Mouse (Mus musculus) lung, postnatal 25 days (tissue): ENCODE data around the gene Pgm5.

ENCODE experiments used
- DNase-seq: peaks from one replicate; pipeline ENCODE4 v3.0.0; 2022; ENCODE audit warnings: low spot score

Gene Pgm5

GRCm38 (mm10) chr19:24779996-24780395 is 81.7 kb downstream of the Pgm5 start:
- DNase-seq, result peak; percentile 14

- DNase-seq, result no peak
These were observed 91.3 kb downstream of the Pgm5 start for GRCm38 (mm10) chr19:24770345-24770744.

- no peak for DNase-seq
These were observed 94.3 kb downstream of the Pgm5 start for GRCm38 (mm10) chr19:24767401-24767800.

DNA sequence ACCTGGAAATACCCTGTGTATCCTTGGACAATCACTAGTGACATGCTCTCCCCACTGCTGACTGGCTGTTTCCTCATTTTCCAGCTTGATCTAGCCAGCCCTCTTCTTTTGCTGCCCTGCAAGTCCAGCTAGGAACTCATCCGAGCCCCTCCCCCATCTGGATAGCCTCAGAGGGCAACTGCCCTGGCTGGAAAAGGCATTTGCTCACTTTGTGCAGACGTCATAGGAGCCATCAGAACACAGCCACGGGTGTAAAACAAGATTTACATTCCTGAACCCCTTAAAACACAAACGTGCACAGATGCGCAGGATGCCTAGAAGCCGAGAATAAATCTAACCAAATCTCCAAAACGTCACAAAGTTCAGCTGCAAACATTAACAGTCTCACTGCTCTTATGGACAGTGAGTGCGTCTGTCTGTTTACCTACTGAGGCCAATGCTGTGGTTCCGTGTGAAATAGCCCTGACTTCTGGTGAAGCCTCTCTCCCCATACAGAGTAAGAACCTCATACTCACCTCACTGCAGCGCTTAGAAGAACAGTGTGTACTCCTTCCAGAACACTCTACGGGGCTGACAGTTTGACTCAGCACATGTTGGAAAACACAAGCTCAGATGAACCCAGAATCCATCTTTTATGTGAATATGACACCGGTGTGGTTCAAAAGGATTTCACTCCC is 99.0 kb downstream of the Pgm5 start:
- no peak for DNase-seq

- DNase-seq, result no peak
These were observed 105.0 kb downstream of the Pgm5 start for GRCm38 (mm10) chr19:24756627-24757026.

GRCm38 (mm10) chr19:24754440-24754785 is 107.2 kb downstream of the Pgm5 start:
- DNase-seq, result no peak

GRCm38 (mm10) chr19:24753617-24754439 is 107.8 kb downstream of the Pgm5 start:
- peak; percentile 4 for DNase-seq

- DNase-seq, result no peak
These were observed 108.6 kb downstream of the Pgm5 start for GRCm38 (mm10) chr19:24752873-24753538.

DNA sequence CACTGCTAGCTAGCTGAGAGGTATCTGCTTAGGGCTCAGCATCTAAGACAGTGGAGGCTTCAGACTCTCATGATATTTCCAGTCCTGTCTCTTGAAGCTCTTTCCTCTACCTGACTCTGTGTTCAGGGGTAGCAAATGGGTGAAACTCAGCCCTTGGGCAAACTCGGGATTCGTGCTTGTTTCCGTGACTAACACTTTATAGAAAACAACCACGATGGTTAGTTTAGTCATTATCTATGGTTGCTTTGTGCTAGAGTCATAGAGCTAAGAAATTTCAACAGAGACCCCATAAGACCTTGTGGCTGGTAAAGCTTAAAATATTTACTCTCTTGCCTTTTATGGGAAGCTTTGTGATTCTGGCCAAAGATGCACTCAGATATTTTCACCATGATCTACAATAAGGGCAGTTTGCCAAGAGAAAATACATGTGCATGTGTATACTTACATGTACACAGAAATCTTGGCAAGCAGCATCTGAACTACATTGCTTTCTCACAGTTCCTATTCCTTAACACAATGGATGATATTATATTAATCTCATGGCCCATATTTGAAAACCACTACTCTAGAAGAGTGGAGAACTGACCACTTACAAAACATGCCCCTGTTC is 115.3 kb downstream of the Pgm5 start:
- no peak for DNase-seq

GRCm38 (mm10) chr19:24742606-24743005 is 119.0 kb downstream of the Pgm5 start:
- DNase-seq, result no peak

GRCm38 (mm10) chr19:24738786-24739185 is 122.9 kb downstream of the Pgm5 start:
- no peak for DNase-seq

- no peak for DNase-seq
These were observed 123.6 kb downstream of the Pgm5 start for GRCm38 (mm10) chr19:24738026-24738425.

GRCm38 (mm10) chr19:24735484-24736128 is 126.0 kb downstream of the Pgm5 start:
- peak; percentile 29 for DNase-seq

DNA sequence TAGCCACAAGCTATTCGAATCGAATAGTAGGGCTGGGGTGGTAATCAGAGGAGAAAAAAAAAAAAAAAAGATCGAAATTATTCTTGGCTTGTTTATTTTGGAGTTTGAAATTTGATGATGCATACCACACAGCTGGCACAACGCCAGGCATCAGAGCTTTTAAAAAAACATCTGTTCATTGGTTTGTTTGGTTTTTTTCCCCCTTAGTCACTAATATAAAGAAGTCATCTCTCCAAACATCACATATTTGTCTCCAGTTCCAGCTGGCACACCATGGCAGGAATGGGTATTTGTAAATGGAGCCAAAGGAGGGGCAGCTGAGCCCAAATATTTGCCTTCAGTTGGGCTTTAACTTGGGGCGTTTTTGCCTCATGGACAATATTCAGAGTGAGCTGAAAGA is 131.0 kb downstream of the Pgm5 start:
- DNase-seq, result peak; percentile 12

- no peak for DNase-seq
These were observed 137.3 kb downstream of the Pgm5 start for GRCm38 (mm10) chr19:24724362-24724761.

DNA sequence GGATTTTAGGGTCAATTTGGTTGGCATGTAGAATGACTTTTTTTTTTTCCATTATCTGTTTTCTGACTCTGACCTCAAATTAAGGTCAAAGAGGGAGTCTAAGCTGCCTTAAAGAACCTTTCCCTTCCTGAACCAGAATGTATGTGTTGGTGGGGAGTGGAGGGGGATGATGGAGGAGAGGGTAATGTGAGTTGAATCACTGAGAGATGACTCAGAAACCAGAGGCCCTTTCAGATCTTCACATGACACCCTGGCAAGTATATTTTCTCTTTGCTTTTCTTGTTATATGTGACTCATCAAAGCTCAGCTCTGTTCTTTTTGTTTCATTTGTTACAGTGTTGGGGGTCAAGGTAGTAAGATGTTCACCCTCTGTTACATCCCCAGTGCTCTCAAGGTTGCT is 141.2 kb downstream of the Pgm5 start:
- DNase-seq, result no peak

- DNase-seq, result no peak
These were observed 142.2 kb downstream of the Pgm5 start for GRCm38 (mm10) chr19:24719504-24719903.

DNA sequence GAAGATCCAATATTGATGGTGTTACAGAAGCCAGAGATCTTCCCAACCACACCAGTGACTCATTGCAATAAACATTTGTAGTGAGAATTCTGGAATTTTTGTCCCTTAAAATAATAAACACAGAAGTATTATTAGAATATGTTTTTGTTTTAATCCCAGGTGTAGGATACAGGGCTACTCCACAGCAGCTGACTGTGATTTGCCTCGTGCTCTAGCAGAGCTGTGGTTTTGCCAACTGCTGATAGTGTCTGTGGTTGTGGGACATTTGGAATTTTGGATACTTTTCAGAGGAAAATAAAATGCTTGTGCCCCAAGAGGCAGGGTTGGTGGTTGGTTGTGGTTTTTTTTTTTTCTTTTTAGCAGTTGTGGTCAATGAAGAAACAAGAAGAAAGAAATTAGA is 143.6 kb downstream of the Pgm5 start:
- no peak for DNase-seq

GRCm38 (mm10) chr19:24716303-24717097 is 145.2 kb downstream of the Pgm5 start:
- no peak for DNase-seq

DNA sequence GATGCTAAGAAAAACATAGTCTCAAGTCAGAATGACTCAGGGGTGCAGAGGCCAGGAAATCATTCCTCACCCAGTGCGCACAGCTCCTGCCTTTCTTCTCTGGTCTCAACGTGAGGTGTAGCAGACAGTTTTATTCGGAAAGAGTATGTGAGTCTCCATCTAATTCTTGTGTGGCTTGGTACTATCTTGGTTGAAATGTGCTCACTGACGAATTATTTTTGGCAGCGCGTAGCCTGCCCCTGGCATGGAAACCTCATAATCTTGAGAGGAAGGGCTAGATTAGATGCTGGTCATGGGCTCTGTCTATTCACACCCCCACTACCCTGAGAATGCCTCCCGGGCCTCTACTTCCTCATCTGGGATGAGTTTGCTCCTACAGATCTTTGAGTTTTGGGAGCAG is 153.6 kb downstream of the Pgm5 start:
- no peak for DNase-seq
